Mouse (Mus musculus): Measurements from ENCODE around the gene Slc18a2. TPM values are rescaled to one million over a fixed set of nuclear protein-coding genes. Genes with fewer than 3 reads are reported as not detected.

Slc18a2 gene
- total RNA-seq (2021): under 1 TPM in 1 of 2 experiments, not detected in 1; 0.37 TPM
- long read RNA-seq, experiment 1, partial matches to known transcripts: 0 of 15 reads
- long read RNA-seq, experiment 1, other reads (novel, unspliced or antisense): 15 of 15 reads
- long read RNA-seq, experiment 2, partial matches to known transcripts: 0 of 10 reads
- long read RNA-seq, experiment 2, other reads (novel, unspliced or antisense): 10 of 10 reads

DNA sequence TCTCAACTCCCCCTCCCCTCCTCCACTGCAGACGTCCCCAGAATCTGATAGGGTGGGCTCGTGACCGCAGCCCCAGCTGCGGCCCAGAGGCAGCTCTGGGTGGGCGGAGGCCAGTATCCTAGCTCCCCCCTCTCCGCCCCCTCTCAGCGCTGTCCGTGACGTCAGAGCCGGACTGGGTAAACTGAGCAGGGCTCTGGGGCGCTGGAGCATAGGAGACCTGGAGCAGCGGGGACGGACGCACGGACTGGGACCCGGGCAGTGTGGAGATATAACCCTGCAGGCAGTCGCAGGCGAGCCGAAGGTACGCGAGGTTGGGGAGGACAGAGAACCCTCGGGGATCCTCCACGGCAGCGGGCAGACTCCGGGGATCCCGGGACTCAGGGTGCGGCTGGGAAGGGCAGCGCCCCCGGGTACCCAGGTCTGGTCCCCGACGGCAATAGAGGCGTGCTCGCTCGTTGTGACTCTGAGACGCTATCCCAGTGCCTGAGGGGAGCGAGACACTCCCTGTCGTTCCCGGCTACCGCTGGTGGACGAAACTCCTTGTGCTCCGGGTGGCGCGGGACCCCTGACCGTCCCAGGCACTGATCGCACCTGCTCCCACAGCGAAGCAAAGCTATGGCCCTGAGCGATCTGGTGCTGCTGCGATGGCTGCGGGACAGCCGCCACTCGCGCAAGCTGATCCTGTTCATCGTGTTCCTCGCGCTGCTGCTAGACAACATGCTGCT is at the start of gene Slc18a2:
Gene Slc18a2 (plus strand): TSS at position 179 of the 725 bp plus-strand sequence.
- intact Hi-C loops (cut with DNase I): no loop called here
- H3K4me3 ChIP-seq: no peak within 1 kb of the TSS
- H3K27ac ChIP-seq: no peak within 1 kb of the TSS
- DNase-seq (ENCODE audit: extremely low spot score in 1 of 2, low spot score in 2 of 2): no peak
- TF ChIP-seq CTCF (IDR thresholded peaks at IDR 0.05): no peak

DNA sequence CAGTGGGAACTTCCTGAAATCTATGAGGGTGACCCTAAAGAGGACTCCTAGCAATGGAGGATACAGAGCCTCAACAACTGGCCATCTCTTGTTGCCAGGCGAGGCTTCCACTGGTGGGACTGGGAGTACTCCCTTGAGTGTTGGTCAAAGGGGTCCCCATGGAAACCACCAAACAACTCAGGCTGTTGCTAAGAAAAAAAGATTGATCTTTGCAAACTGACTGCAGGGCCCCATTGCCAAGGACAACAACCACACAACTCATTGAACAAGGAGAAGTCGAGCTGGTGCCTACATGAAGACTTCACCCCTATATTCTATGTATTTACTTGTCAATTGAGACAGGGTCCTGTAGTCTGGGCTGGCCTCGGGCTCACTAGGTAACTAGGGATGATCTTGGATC is 43.8 kb upstream of the Slc18a2 start:
- no peak for DNase-seq (ENCODE audit: extremely low spot score in 1 of 2, low spot score in 2 of 2)
- intact Hi-C loops (cut with DNase I): no loop called here
- TF ChIP-seq CTCF (IDR thresholded peaks at IDR 0.05): no peak
- H3K4me3 ChIP-seq: no peak overlapping the region
- H3K27ac ChIP-seq: no peak overlapping the region

DNA sequence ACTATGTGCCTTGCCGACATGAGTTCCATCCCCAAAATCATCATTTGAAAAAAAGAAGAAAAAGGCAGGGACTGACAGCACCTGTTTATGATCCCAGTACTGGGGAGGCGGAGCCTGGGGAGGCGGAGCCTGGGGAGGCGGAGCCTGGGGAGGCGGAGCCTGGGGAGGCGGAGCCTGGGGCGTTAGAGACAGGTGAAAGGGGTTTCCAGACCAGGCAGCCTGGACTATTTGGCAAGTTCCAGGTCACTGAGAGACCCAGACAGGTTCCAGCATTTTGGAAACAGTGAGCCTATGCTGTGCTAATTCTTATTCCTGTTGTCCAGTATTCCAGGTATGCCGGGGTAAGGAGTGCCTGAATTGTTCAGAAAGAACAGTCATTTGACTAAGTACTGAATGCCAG is 41.7 kb upstream of the Slc18a2 start, which contains the start of gene Kcnk18:
Gene Kcnk18 (plus strand): TSS at position 224 of the 400 bp plus-strand sequence.
- Histone ChIP-seq H3K4me3 (no peak within 1 kb of the TSS), H3K27ac (no peak within 1 kb of the TSS)
- intact Hi-C loops (cut with DNase I): no loop called here
- no peak for DNase-seq (ENCODE audit: extremely low spot score in 1 of 2, low spot score in 2 of 2)
- no peak for TF ChIP-seq CTCF (IDR thresholded peaks at IDR 0.05)

DNA sequence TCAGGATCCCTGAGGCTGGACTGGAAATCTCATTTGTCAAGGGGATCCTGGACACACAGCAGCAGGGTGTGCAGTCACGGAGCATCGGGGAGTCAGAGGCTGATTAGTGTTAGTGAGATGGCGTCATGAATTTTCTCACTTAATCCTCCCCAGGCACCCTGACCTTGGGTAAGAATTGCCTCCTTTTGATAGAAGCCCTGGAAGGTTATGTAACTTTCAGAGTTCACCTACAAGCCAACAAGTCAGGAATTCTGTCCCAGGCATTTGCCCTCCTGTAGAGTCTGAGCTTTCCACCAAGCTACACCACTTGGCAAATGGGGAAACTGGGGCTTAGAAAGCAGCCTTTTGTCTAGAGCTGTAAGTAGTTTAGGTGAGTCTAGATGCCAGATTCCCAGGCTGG is 39.6 kb upstream of the Slc18a2 start:
- DNase-seq (ENCODE audit: extremely low spot score in 1 of 2, low spot score in 2 of 2): no peak
- Histone ChIP-seq H3K4me3 (no peak overlapping the region), H3K27ac (no peak overlapping the region)
- intact Hi-C loops (cut with DNase I): no loop called here
- TF ChIP-seq CTCF (IDR thresholded peaks at IDR 0.05): no peak

DNA sequence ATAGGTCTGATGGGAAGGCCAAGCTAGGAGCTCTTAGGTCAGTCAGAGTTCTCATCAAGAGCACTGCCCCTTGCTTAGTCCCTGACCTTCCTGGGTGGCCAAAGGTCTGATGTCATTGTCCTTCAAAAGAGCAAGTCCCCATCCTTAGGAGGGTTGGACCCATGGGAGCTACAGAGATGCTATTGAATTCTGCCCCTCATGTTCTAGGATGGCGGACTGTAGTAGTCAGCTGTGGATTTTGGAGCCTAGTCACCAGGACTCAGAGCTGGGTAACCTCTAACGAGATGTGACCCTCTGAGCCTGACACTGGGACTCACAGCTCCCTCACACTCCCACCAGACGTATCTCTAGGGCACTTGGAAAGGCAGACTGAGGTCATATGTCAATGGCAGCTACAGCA is 32.3 kb upstream of the Slc18a2 start:
- Histone ChIP-seq H3K27ac (no peak overlapping the region), H3K4me3 (no peak overlapping the region)
- DNase-seq (ENCODE audit: extremely low spot score in 1 of 2, low spot score in 2 of 2): no peak
- intact Hi-C loops (cut with DNase I): no loop called here
- no peak for TF ChIP-seq CTCF (IDR thresholded peaks at IDR 0.05)

DNA sequence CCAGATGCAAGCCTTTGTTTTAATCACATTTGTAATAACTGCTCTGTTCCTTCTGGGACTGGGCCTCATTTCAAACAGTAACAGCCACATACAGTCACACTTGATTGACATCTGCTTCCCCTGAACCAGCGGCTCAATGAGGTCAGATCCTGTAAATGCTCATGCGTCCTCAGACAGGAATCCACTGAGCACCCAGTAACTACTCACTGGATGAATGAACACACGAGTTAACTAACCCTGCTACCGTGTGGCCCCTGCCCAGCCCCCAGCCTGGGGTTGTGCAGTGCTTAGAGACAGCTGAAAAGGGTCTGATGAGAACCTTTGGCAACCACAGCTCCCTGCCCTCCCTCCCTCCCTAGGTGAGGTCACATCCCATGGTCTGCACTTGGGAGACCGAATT is 27.9 kb upstream of the Slc18a2 start:
- TF ChIP-seq CTCF (IDR thresholded peaks at IDR 0.05): no peak
- DNase-seq (ENCODE audit: extremely low spot score in 1 of 2, low spot score in 2 of 2): no peak
- intact Hi-C loops (cut with DNase I): no loop called here
- Histone ChIP-seq H3K27ac (no peak overlapping the region), H3K4me3 (no peak overlapping the region)

DNA sequence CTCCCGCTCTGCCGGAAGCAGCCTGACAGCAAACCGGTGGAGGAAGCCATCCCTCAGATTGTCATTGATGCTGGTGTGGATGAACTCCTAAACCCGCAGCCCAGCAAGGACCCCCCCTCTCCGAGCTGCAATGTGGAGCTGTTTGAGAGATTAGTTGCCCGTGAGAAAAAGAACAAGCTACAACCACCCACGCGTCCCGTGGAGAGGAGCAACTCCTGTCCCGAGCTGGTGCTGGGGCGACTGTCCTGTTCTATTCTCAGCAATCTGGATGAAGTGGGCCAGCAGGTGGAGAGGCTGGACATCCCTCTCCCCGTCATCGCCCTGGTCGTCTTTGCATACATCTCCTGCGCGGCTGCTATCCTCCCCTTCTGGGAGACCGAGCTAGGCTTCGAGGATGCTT is 25.7 kb upstream of the Slc18a2 start:
- no peak for TF ChIP-seq CTCF (IDR thresholded peaks at IDR 0.05)
- no peak for DNase-seq (ENCODE audit: extremely low spot score in 1 of 2, low spot score in 2 of 2)
- intact Hi-C loops (cut with DNase I): no loop called here

DNA sequence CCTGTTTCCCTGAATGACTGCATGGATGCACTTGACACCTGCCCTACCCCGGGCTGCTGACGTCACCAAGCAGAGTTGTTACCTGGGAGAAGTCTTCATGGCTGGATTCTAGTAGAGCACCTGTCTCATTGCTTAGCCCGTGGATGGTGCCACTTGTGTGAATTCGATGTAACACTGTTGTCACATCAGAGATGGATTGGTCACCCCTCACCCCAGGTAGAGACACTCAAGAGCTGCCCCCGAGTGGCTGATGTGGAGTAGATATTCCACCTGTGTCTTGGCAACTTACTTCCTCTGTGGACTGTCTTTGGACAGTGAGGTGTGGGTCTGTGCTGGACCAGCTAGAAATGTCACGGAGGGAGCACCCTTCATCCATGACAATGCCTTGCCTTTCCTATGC is 24.6 kb upstream of the Slc18a2 start:
- intact Hi-C loops (cut with DNase I): no loop called here
- TF ChIP-seq CTCF (IDR thresholded peaks at IDR 0.05): no peak
- DNase-seq (ENCODE audit: extremely low spot score in 1 of 2, low spot score in 2 of 2): no peak
- Histone ChIP-seq H3K4me3 (no peak overlapping the region), H3K27ac (no peak overlapping the region)

More for the DNA sequence above, 25.7 kb upstream of the Slc18a2 start:
- H3K4me3 ChIP-seq: no peak overlapping the region
- H3K27ac ChIP-seq: no peak overlapping the region

DNA sequence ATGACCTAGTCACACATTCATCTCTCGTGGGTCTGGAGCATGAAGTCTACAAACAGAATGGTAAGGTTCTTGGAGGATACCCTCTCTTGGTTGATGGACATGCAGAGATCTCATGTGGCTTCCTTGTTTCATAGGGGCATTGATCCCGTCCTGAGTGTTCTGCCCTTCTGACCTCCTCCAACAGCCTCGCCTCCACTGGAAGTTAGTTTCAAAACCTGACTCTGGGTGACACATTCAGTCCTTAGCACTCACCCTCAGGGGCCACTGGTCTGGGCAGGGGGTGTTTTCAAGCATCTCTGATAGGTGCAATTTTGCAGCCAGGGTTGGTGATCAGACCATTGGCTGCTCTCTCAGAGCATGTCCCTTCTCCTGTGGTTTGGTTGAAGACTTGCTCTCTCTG is 22.1 kb upstream of the Slc18a2 start:
- Histone ChIP-seq H3K4me3 (no peak overlapping the region), H3K27ac (no peak overlapping the region)
- intact Hi-C loops (cut with DNase I): loop anchor here (1.0 to 2.0 kb wide), 2 partner anchors 77 to 146 kb away; no protein-coding TSS in a partner anchor
- no peak for DNase-seq (ENCODE audit: extremely low spot score in 1 of 2, low spot score in 2 of 2)
- TF ChIP-seq CTCF (IDR thresholded peaks at IDR 0.05): no peak

DNA sequence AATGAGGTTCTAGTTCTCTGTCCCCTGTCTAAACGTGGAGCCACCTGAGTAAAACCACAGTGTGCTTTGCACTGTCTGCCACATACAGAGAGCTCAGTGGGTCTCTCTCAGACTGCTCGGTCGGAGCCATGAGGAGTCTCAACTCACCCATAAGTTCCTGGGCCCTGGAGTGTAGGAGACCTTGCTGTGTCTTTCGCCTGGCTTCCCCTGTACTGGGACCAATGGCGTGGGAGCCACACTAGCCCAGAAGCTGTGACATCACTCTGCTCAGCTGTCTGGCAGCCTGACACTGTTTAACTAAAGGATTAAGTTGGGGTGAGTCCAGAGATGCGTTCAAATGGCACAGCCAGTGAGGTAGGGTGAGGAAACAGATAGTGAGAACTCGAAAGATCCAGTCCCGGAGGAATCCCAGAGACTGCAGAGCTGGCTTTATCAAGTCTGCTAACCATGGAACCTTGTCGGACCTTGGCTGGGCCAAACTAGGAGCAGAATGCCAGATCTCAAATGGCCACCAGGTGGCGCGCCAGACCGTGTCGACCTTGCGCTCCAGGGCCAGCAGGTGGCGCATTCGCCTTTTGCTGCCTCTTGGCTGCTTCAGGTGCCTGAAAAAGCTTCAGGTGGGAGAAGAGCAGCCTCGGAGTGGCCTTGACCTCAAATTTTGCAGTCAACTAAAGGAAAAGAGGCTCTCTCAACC is 21.4 kb upstream of the Slc18a2 start:
- intact Hi-C loops (cut with DNase I): loop anchor here (1.0 to 2.0 kb wide), 2 partner anchors 76 to 146 kb away; no protein-coding TSS in a partner anchor
- TF ChIP-seq CTCF (IDR thresholded peaks at IDR 0.05): no peak; the same call in none of the 2 replicates

DNA sequence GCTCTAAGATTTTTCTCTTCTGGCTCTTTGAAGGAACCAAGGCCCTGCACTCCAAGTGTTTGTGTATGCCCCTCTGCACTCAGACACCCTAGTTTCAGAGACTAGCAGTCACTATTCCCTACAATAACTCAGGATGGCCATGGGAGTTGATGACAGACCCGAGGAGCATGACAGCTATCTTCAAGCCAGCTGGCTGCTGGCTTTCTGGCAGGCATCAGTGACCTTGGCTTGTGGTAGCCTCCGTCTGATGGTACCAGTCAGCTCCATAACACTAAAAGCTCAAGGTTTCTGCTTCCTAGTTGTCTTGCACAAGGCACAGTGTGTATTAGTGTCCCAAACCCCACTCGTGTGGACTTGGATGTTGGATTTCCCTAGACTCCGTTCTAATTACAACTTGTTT is 18.7 kb upstream of the Slc18a2 start:
- intact Hi-C loops (cut with DNase I): no loop called here
- TF ChIP-seq CTCF (IDR thresholded peaks at IDR 0.05): no peak
- no peak for DNase-seq (ENCODE audit: extremely low spot score in 1 of 2, low spot score in 2 of 2)
- no peak overlapping the region for H3K4me3 ChIP-seq
- no peak overlapping the region for H3K27ac ChIP-seq

More for the DNA sequence above, 21.4 kb upstream of the Slc18a2 start:
- Histone ChIP-seq H3K4me3 (no peak overlapping the region), H3K27ac (no peak overlapping the region)
- DNase-seq (ENCODE audit: extremely low spot score in 1 of 2, low spot score in 2 of 2): peak; percentile 83 to 91

DNA sequence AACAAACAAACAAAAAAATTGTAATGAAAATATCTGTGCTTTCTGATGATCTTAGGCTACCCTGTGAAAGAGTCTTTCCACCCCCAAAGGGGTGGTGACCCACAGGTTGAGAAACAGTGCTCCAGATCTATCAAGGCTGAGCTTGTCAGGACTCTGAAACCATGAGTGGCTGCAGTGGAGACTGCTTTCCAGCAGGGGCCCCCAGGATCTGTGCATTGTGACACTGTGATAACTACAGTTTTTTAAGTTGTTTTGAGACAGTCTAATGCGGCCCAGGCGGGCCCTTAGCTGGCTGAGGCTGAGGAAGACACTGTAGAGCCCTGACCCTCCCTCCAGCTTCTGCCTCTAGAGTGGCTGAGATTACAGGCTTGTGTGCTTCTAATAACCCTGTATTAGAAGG is 17.6 kb upstream of the Slc18a2 start:
- no peak for DNase-seq (ENCODE audit: extremely low spot score in 1 of 2, low spot score in 2 of 2)
- peak; percentile 2; the same call in 1 of the 2 replicates for TF ChIP-seq CTCF (IDR thresholded peaks at IDR 0.05)
- H3K4me3 ChIP-seq: no peak overlapping the region
- intact Hi-C loops (cut with DNase I): no loop called here
- H3K27ac ChIP-seq: no peak overlapping the region
